Mouse (Mus musculus): Measurements from ENCODE around the gene Ston2.
A peak's percentile ranks its signal among the peaks of the same experiment; 100 is the strongest.
"Not testable (repeated sequence)": the region's sequence is repeated elsewhere in the genome, so short reads cannot be mapped to it uniquely, and the experiment has no call there.

The Ston2 gene

DNA sequence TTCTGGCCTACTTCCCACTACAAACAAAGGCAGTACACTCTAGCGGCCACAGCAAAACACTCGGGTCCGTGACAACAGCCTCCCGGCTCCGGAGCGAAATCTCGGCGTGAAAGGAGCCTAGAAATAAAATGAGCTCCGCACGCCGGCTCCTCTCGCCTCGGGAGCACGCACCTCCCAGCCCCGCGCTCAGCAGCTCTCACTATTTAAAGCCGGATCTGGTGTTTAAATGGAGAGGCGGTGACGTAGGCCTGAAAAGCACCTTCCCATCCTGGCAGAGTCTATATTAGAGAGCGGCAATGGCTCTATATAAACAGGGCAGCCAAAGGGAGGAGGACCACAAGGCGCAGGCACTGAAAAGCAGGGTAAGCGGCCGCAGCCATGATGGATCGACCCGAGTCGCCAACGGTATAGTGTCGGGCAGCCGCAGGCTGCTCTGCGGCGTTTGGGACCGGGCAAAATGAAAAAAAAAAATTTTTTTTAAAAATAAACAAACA is 200.0 kb downstream of the Ston2 start:
- peak; percentile 91 to 93 for DNase-seq

GRCm38 (mm10) chr12:91587491-91588033 is 200.6 kb downstream of the Ston2 start:
- no peak for DNase-seq

GRCm38 (mm10) chr12:91587077-91587476 is 201.1 kb downstream of the Ston2 start:
- DNase-seq: no peak

DNA sequence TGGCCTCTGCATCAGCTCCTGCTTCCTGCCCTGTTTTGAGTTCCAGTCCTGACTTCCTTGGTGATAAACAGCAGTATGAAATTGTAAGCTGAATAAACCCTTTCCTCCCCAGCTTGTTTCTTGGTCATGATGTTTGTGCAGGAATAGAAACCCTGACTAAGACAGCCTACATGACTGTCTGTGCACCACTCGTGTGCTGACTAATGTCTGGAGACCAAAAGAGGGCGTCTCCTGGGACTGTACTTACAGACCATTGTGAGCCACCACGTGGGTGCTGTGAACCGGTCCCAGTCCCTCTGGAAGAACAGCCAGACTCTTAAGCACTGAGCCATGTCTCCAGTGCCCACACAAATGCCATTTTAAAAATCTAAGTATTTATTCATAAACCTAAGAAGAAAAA is 202.4 kb downstream of the Ston2 start:
- not testable (repeated sequence) for DNase-seq

GRCm38 (mm10) chr12:91585206-91585605 is 203.0 kb downstream of the Ston2 start:
- DNase-seq: no peak

DNA sequence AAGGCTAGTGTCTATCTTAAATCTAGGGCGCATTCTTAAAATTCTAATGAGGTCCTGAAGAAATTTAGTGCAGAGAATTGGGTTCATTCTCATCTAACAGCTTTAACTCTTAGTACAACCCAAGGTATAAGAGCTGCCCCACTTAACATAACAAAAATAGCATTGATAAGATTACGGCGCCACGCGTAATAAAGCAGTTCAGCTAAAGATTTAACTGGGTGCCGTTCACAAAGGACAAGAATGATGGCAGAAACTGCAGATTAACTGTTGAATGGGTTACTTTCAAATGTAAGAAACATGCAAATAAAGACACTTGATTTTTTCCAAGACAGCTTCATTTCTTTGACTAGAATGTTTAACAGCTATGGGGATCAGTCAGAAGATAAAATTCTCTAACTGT is 204.8 kb downstream of the Ston2 start:
- DNase-seq: no peak
